Mouse (Mus musculus) ES-Bruce4 (cell line): ENCODE measurements around the gene Gm20532.

Experiments used
- CTCF ChIP-seq: IDR thresholded peaks from one replicate; pipeline ENCODE4 v1.8.1; 2011; ENCODE audit warnings: low read depth, low read length
- EP300 ChIP-seq: IDR thresholded peaks from 2 replicates; pipeline ENCODE4 v1.6.1; 2011; ENCODE audit warnings: low read depth, low read length; ENCODE audit not compliant: insufficient read depth
- POLR2A ChIP-seq: IDR thresholded peaks from one replicate; pipeline ENCODE4 v1.8.1; 2011; ENCODE audit warnings: low read length; ENCODE audit not compliant: insufficient read depth

GRCm38 (mm10) chr2:26594934-26595724 lies 8.7 kb downstream of the Gm20532 start:
- TF ChIP-seq EP300 (no peak), CTCF (no peak), POLR2A (no peak)
